Mouse (Mus musculus): Measurements from ENCODE around the gene Wdr37.

DNA sequence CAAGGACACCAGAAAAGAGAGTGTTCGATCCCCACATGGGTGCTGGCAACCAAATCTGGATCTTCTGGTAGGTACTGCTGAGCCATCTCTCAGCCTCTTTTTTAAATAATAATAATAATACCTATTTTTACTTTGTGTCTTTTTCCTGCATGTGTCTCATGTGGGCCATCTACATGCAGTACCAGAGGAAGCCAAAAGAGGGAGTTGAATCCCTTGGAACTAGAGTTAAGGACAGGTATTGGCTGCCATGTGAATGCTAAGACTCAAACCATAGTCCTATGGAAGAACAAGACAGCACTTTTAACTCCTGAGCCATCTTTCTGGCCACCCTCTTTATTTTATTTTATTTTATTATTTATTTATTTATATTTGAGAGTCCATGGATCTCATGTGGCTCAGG, 16.9 kb upstream of the Wdr37 start:
- TF ChIP-seq CTCF (IDR thresholded peaks at IDR 0.05; ENCODE audit: low read depth) (peak; percentile 26; the same call in 1 of the 2 replicates), EP300 (IDR thresholded peaks at IDR 0.05; ENCODE audit: low read depth) (no peak)

Measured in heart, postnatal 0 days (tissue).